Mouse (Mus musculus): ENCODE results near the gene Rnf115. TPM values are rescaled to one million over a fixed set of nuclear protein-coding genes. Genes with fewer than 3 reads are reported as not detected.
"Not testable (repeated sequence)": the region's sequence is repeated elsewhere in the genome, so short reads cannot be mapped to it uniquely, and the experiment has no call there.

Rnf115 gene
- polyA plus RNA-seq, 1 experiment = 11.3 TPM

- DNase-seq (ENCODE audit: low read depth in 1 of 2, low spot score in 2 of 2) = no peak
- no peak overlapping the region for H3K27ac ChIP-seq (ENCODE audit: insufficient read depth, low read length)
- H3K4me3 ChIP-seq (ENCODE audit: extremely low read depth, insufficient read depth, insufficient read length) = no peak overlapping the region
- 64% methylated on average over 1 of the region's 1 CpGs for WGBS
- H3K27me3 ChIP-seq (ENCODE audit: control insufficient read depth, insufficient read depth, low read length) = no peaks in the 10 kb centered on the region
- TF ChIP-seq POLR2A (IDR thresholded peaks at IDR 0.05; ENCODE audit: low read depth, low read length) (no peak), CTCF (IDR thresholded peaks at IDR 0.05; ENCODE audit: extremely low read depth, insufficient read depth, insufficient read length, insufficient replicate concordance) (no peak)
- H3K4me1 ChIP-seq (ENCODE audit: control insufficient read depth, insufficient read depth, insufficient read length) = peaks cover 7% of the 10 kb centered on the region
- no peaks in the 10 kb centered on the region for H3K36me3 ChIP-seq (ENCODE audit: control insufficient read depth, insufficient read depth, low read length)
These were observed 9.7 kb downstream of the Rnf115 start for GRCm38 (mm10) chr3:96737013-96737740.

GRCm38 (mm10) chr3:96737995-96738394, 10.5 kb downstream of the Rnf115 start:
- H3K27ac ChIP-seq (ENCODE audit: insufficient read depth, low read length) = no peak overlapping the region
- H3K4me3 ChIP-seq (ENCODE audit: extremely low read depth, insufficient read depth, insufficient read length) = no peak overlapping the region
- no peak for DNase-seq (ENCODE audit: low read depth in 1 of 2, low spot score in 2 of 2)
- H3K4me1 ChIP-seq (ENCODE audit: control insufficient read depth, insufficient read depth, insufficient read length) = peaks cover 7% of the 10 kb centered on the region
- no peaks in the 10 kb centered on the region for H3K27me3 ChIP-seq (ENCODE audit: control insufficient read depth, insufficient read depth, low read length)
- WGBS = 92% methylated on average over 1 of the region's 1 CpGs
- H3K36me3 ChIP-seq (ENCODE audit: control insufficient read depth, insufficient read depth, low read length) = no peaks in the 10 kb centered on the region
- TF ChIP-seq POLR2A (IDR thresholded peaks at IDR 0.05; ENCODE audit: low read depth, low read length) (no peak), CTCF (IDR thresholded peaks at IDR 0.05; ENCODE audit: extremely low read depth, insufficient read depth, insufficient read length, insufficient replicate concordance) (no peak)

GRCm38 (mm10) chr3:96740279-96740678, 12.8 kb downstream of the Rnf115 start:
- not testable (repeated sequence) for H3K4me3 ChIP-seq (ENCODE audit: extremely low read depth, insufficient read depth, insufficient read length); H3K27me3 ChIP-seq (ENCODE audit: control insufficient read depth, insufficient read depth, low read length); H3K4me1 ChIP-seq (ENCODE audit: control insufficient read depth, insufficient read depth, insufficient read length); H3K27ac ChIP-seq (ENCODE audit: insufficient read depth, low read length); H3K36me3 ChIP-seq (ENCODE audit: control insufficient read depth, insufficient read depth, low read length); DNase-seq (ENCODE audit: low read depth in 1 of 2, low spot score in 2 of 2)

GRCm38 (mm10) chr3:96744348-96744747, 16.9 kb downstream of the Rnf115 start:
- Histone ChIP-seq H3K4me1 (ENCODE audit: control insufficient read depth, insufficient read depth, insufficient read length) (no peaks in the 10 kb centered on the region), H3K27ac (ENCODE audit: insufficient read depth, low read length) (no peak overlapping the region), H3K4me3 (ENCODE audit: extremely low read depth, insufficient read depth, insufficient read length) (no peak overlapping the region), H3K36me3 (ENCODE audit: control insufficient read depth, insufficient read depth, low read length) (no peaks in the 10 kb centered on the region), H3K27me3 (ENCODE audit: control insufficient read depth, insufficient read depth, low read length) (no peaks in the 10 kb centered on the region)
- no peak for DNase-seq (ENCODE audit: low read depth in 1 of 2, low spot score in 2 of 2)
- WGBS = 90% methylated on average over 3 of the region's 3 CpGs
- TF ChIP-seq CTCF (IDR thresholded peaks at IDR 0.05; ENCODE audit: extremely low read depth, insufficient read depth, insufficient read length, insufficient replicate concordance) (no peak), POLR2A (IDR thresholded peaks at IDR 0.05; ENCODE audit: low read depth, low read length) (no peak)

- Histone ChIP-seq H3K36me3 (ENCODE audit: control insufficient read depth, insufficient read depth, low read length) (no peaks in the 10 kb centered on the region), H3K27ac (ENCODE audit: insufficient read depth, low read length) (no peak overlapping the region), H3K27me3 (ENCODE audit: control insufficient read depth, insufficient read depth, low read length) (no peaks in the 10 kb centered on the region), H3K4me1 (ENCODE audit: control insufficient read depth, insufficient read depth, insufficient read length) (no peaks in the 10 kb centered on the region), H3K4me3 (ENCODE audit: extremely low read depth, insufficient read depth, insufficient read length) (no peak overlapping the region)
- no peak for TF ChIP-seq CTCF (IDR thresholded peaks at IDR 0.05; ENCODE audit: extremely low read depth, insufficient read depth, insufficient read length, insufficient replicate concordance)
- no peak for TF ChIP-seq POLR2A (IDR thresholded peaks at IDR 0.05; ENCODE audit: low read depth, low read length)
- WGBS = 43% methylated on average over 1 of the region's 1 CpGs
- no peak for DNase-seq (ENCODE audit: low read depth in 1 of 2, low spot score in 2 of 2)
These were observed 19.4 kb downstream of the Rnf115 start for GRCm38 (mm10) chr3:96746829-96747228.

- H3K27me3 ChIP-seq (ENCODE audit: control insufficient read depth, insufficient read depth, low read length) = no peaks in the 10 kb centered on the region
- DNase-seq (ENCODE audit: low read depth in 1 of 2, low spot score in 2 of 2) = no peak
- 100% methylated on average over 1 of the region's 1 CpGs for WGBS
- H3K27ac ChIP-seq (ENCODE audit: insufficient read depth, low read length) = no peak overlapping the region
- H3K36me3 ChIP-seq (ENCODE audit: control insufficient read depth, insufficient read depth, low read length) = peaks cover 3% of the 10 kb centered on the region; the same call in 1 of the 2 replicates
- TF ChIP-seq POLR2A (IDR thresholded peaks at IDR 0.05; ENCODE audit: low read depth, low read length) (no peak), CTCF (IDR thresholded peaks at IDR 0.05; ENCODE audit: extremely low read depth, insufficient read depth, insufficient read length, insufficient replicate concordance) (no peak)
- no peak overlapping the region for H3K4me3 ChIP-seq (ENCODE audit: extremely low read depth, insufficient read depth, insufficient read length)
- no peaks in the 10 kb centered on the region for H3K4me1 ChIP-seq (ENCODE audit: control insufficient read depth, insufficient read depth, insufficient read length)
These were observed 28.5 kb downstream of the Rnf115 start for GRCm38 (mm10) chr3:96755935-96756334.

- TF ChIP-seq POLR2A (IDR thresholded peaks at IDR 0.05; ENCODE audit: low read depth, low read length) (no peak), CTCF (IDR thresholded peaks at IDR 0.05; ENCODE audit: extremely low read depth, insufficient read depth, insufficient read length, insufficient replicate concordance) (no peak)
- no peak for DNase-seq (ENCODE audit: low read depth in 1 of 2, low spot score in 2 of 2)
- H3K36me3 ChIP-seq (ENCODE audit: control insufficient read depth, insufficient read depth, low read length) = peaks cover 3% of the 10 kb centered on the region; the same call in 1 of the 2 replicates
These were observed 30.2 kb downstream of the Rnf115 start for GRCm38 (mm10) chr3:96757691-96758090.

More at GRCm38 (mm10) chr3:96757691-96758090, 30.2 kb downstream of the Rnf115 start:
- no peaks in the 10 kb centered on the region for H3K27me3 ChIP-seq (ENCODE audit: control insufficient read depth, insufficient read depth, low read length)
- WGBS = 90% methylated on average over 7 of the region's 7 CpGs
- H3K27ac ChIP-seq (ENCODE audit: insufficient read depth, low read length) = no peak overlapping the region
- no peaks in the 10 kb centered on the region for H3K4me1 ChIP-seq (ENCODE audit: control insufficient read depth, insufficient read depth, insufficient read length)
- no peak overlapping the region for H3K4me3 ChIP-seq (ENCODE audit: extremely low read depth, insufficient read depth, insufficient read length)
